Mouse (Mus musculus) intestine, embryonic 16.5 days (tissue): ENCODE data around the gene Cars. TPM values are rescaled to one million over a fixed set of nuclear protein-coding genes. Genes with fewer than 3 reads are reported as not detected.
A peak's percentile ranks its signal among the peaks of the same experiment; 100 is the strongest.
"Not testable (repeated sequence)": the region's sequence is repeated elsewhere in the genome, so short reads cannot be mapped to it uniquely, and the experiment has no call there.

Experiments
- ATAC-seq: fragments of 200-750 bp; cut with Nextera tagmentation; 2 replicates; pipeline ENCODE4 v1.8.0; 2017; ENCODE audit warnings: moderate TSS enrichment, moderate library complexity
- H3K27ac ChIP-seq: fragments of 300-500 bp; sonication (generic); 2 replicates; pipeline ENCODE4 v1.5.1; 2014; ENCODE audit warnings: mild to moderate bottlenecking, low read length
- H3K27me3 ChIP-seq: fragments of 300-500 bp; sonication (generic); replicated peaks from 2 replicates; pipeline ENCODE4 v1.6.1; 2014; ENCODE audit warnings: low read length, control low read depth, mixed read lengths; ENCODE audit not compliant: control insufficient read depth, insufficient read depth
- H3K36me3 ChIP-seq: fragments of 300-500 bp; sonication (generic); 2 replicates; pipeline ENCODE4 v1.6.1; 2014; ENCODE audit warnings: low read length, control low read depth; ENCODE audit not compliant: control insufficient read depth, insufficient read depth
- H3K4me1 ChIP-seq: fragments of 300-500 bp; sonication (generic); 2 replicates; pipeline ENCODE4 v1.6.1; 2014; ENCODE audit warnings: low read length, control low read depth, mixed read lengths; ENCODE audit not compliant: control insufficient read depth, insufficient read depth
- H3K4me2 ChIP-seq: fragments of 300-500 bp; sonication (generic); 2 replicates; pipeline ENCODE4 v1.6.1; 2014; ENCODE audit warnings: low read depth, low read length, control low read depth
- H3K4me3 ChIP-seq: fragments of 300-500 bp; sonication (generic); 2 replicates; pipeline ENCODE4 v1.5.1; 2014; ENCODE audit warnings: mild to moderate bottlenecking, low read length
- H3K9ac ChIP-seq: fragments of 300-500 bp; sonication (generic); 2 replicates; pipeline ENCODE4 v1.6.1; 2014; ENCODE audit warnings: low read depth, low read length
- H3K9me3 ChIP-seq: fragments of 300-500 bp; sonication (generic); 2 replicates; pipeline ENCODE4 v1.6.1; 2016; ENCODE audit warnings: low read length, control low read depth; ENCODE audit not compliant: control insufficient read depth
- WGBS: fragments of 180-500 bp; shearing (Covaris S2); extraction: QIAGEN DNeasy Blood & Tissue Kit; methylation state at CpG from one replicate; pipeline ENCODE4 v1.1.7; 2014; 5-methylcytosine and 5-hydroxymethylcytosine counted together
- polyA plus RNA-seq: library from polyadenylated mRNA; unstranded; fragments of >200 nt; fragmentation: Nextera tagmentation; extraction: Ambion mirVana; gene quantifications from 2 replicates; pipeline ENCODE4 v1.2.1, GENCODE M21; 2015

Cars gene
- polyA plus RNA-seq, 1 experiment from 2014 or later: 62.8 TPM

- peaks cover 13% of the 10 kb centered on the region; the same call in 1 of the 2 replicates for H3K36me3 ChIP-seq
- no peak for ATAC-seq
Observed at GRCm38 (mm10) chr7:143557616-143558015, 42.3 kb downstream of the Cars start.

GRCm38 (mm10) chr7:143556964-143557610 lies 42.8 kb downstream of the Cars start:
- Histone ChIP-seq H3K27me3 (no peaks in the 10 kb centered on the region), H3K4me3 (no peak overlapping the region), H3K9ac (no peak overlapping the region), H3K36me3 (0 out of 2 replicates have a peak, but pooled peaks cover 13% of the 10 kb centered on the region), H3K27ac (no peak overlapping the region), H3K4me2 (no peak overlapping the region), H3K9me3 (no peaks in the 10 kb centered on the region), H3K4me1 (no peaks in the 10 kb centered on the region)
- 0 out of 2 replicates have a peak, but pooled peaks have one; percentile 21 for ATAC-seq
- 78% methylated on average over 8 of the region's 8 CpGs for WGBS

More at GRCm38 (mm10) chr7:143557616-143558015, 42.3 kb downstream of the Cars start:
- Histone ChIP-seq H3K4me2 (no peak overlapping the region), H3K27me3 (no peaks in the 10 kb centered on the region), H3K4me3 (no peak overlapping the region), H3K9ac (no peak overlapping the region), H3K27ac (no peak overlapping the region), H3K4me1 (no peaks in the 10 kb centered on the region), H3K9me3 (no peaks in the 10 kb centered on the region)
- WGBS: 94% methylated on average over 7 of the region's 7 CpGs

GRCm38 (mm10) chr7:143549588-143550220 lies 50.2 kb downstream of the Cars start:
- Histone ChIP-seq H3K9me3 (no peaks in the 10 kb centered on the region), H3K4me3 (peak overlapping the region; percentile 90), H3K4me2 (peak overlapping the region; percentile 68), H3K36me3 (0 out of 2 replicates have a peak, but pooled peaks cover 4% of the 10 kb centered on the region), H3K27me3 (no peaks in the 10 kb centered on the region), H3K27ac (peak overlapping the region; percentile 96), H3K4me1 (peaks cover 15% of the 10 kb centered on the region), H3K9ac (peak overlapping the region; percentile 77)
- peak; percentile 7 for ATAC-seq
- 27% methylated on average over 2 of the region's 2 CpGs for WGBS

- peak; percentile 98 for ATAC-seq
- H3K36me3 ChIP-seq: no peaks in the 10 kb centered on the region
Observed at GRCm38 (mm10) chr7:143548976-143549457, 50.9 kb downstream of the Cars start, which contains the start of gene Nap1l4. Nap1l4 (minus strand) TSS chr7:143549106.

GRCm38 (mm10) chr7:143548231-143548961 lies 51.5 kb downstream of the Cars start:
- peak; percentile 87 for ATAC-seq
- Histone ChIP-seq H3K9me3 (no peaks in the 10 kb centered on the region), H3K27me3 (no peaks in the 10 kb centered on the region), H3K36me3 (no peaks in the 10 kb centered on the region), H3K4me2 (peak overlapping the region; percentile 67), H3K4me3 (peak overlapping the region; percentile 90), H3K4me1 (peaks cover 18% of the 10 kb centered on the region), H3K9ac (peak overlapping the region; percentile 96), H3K27ac (peak overlapping the region; percentile 96)
- under 1% methylated on average over 63 of the region's 63 CpGs for WGBS

More at GRCm38 (mm10) chr7:143548976-143549457, 50.9 kb downstream of the Cars start, which contains the start of gene Nap1l4:
- H3K9me3 ChIP-seq: no peaks in the 10 kb centered on the region
- no peaks in the 10 kb centered on the region for H3K27me3 ChIP-seq
- peak within 1 kb of the TSS; percentile 96 for H3K9ac ChIP-seq
- H3K4me3 ChIP-seq: peak within 1 kb of the TSS; percentile 90
- H3K4me1 ChIP-seq: peaks cover 15% of the 10 kb centered on the region
- under 1% methylated on average over 43 of the region's 43 CpGs for WGBS
- peak within 1 kb of the TSS; percentile 96 for H3K27ac ChIP-seq
- H3K4me2 ChIP-seq: peak within 1 kb of the TSS; percentile 68

- Histone ChIP-seq H3K27me3 (no peaks in the 10 kb centered on the region), H3K4me3 (no peak overlapping the region), H3K36me3 (no peaks in the 10 kb centered on the region), H3K4me2 (no peak overlapping the region), H3K4me1 (peaks cover 21% of the 10 kb centered on the region), H3K27ac (no peak overlapping the region), H3K9ac (no peak overlapping the region), H3K9me3 (no peaks in the 10 kb centered on the region)
- ATAC-seq: no peak
- 30% methylated on average over 2 of the region's 2 CpGs for WGBS
Observed at GRCm38 (mm10) chr7:143546554-143546953, 53.3 kb downstream of the Cars start.

- H3K9me3 ChIP-seq: no peaks in the 10 kb centered on the region
- no peaks in the 10 kb centered on the region for H3K27me3 ChIP-seq
- H3K4me2 ChIP-seq: no peak overlapping the region
- H3K36me3 ChIP-seq: no peaks in the 10 kb centered on the region; the same call in 1 of the 2 replicates
- H3K9ac ChIP-seq: no peak overlapping the region
- H3K27ac ChIP-seq: no peak overlapping the region
- WGBS: 93% methylated on average over 2 of the region's 2 CpGs
- H3K4me1 ChIP-seq: peaks cover 17% of the 10 kb centered on the region
- no peak for ATAC-seq
- H3K4me3 ChIP-seq: no peak overlapping the region
Observed at GRCm38 (mm10) chr7:143544368-143544767, 55.5 kb downstream of the Cars start.

GRCm38 (mm10) chr7:143538671-143539070 lies 61.2 kb downstream of the Cars start:
- peaks cover 4% of the 10 kb centered on the region; the same call in 1 of the 2 replicates for H3K4me1 ChIP-seq
- ATAC-seq: no peak
- no peak overlapping the region for H3K27ac ChIP-seq
- H3K9ac ChIP-seq: no peak overlapping the region
- WGBS: 76% methylated on average over 1 of the region's 1 CpGs
- H3K36me3 ChIP-seq: peaks cover 18% of the 10 kb centered on the region
- H3K9me3 ChIP-seq: no peaks in the 10 kb centered on the region
- H3K4me3 ChIP-seq: no peak overlapping the region
- H3K27me3 ChIP-seq: no peaks in the 10 kb centered on the region
- H3K4me2 ChIP-seq: no peak overlapping the region

- H3K9ac ChIP-seq, H3K27ac ChIP-seq, H3K4me2 ChIP-seq, H3K4me3 ChIP-seq, ATAC-seq, H3K27me3 ChIP-seq, H3K9me3 ChIP-seq, H3K4me1 ChIP-seq: not testable (repeated sequence)
- 82% methylated on average over 6 of the region's 6 CpGs for WGBS
- peaks cover 18% of the 10 kb centered on the region for H3K36me3 ChIP-seq
Observed at GRCm38 (mm10) chr7:143538229-143538628, 61.7 kb downstream of the Cars start.
